Mouse (Mus musculus) spleen, adult 2 months (tissue): ENCODE measurements around the gene Gatad2b.

Experiments used
- CTCF ChIP-seq: fragments of 200-500 bp; IDR thresholded peaks from 2 replicates; pipeline ENCODE4 v1.5.1; 2011; ENCODE audit warnings: mild to moderate bottlenecking, inconsistent platforms; ENCODE audit not compliant: insufficient read depth, insufficient read length, insufficient replicate concordance; ENCODE audit errors: extremely low read depth
- POLR2A ChIP-seq: fragments of 200-500 bp; IDR thresholded peaks from 2 replicates; pipeline ENCODE4 v1.6.1; 2011; ENCODE audit warnings: low read depth, low read length, inconsistent platforms

- TF ChIP-seq CTCF (no peak), POLR2A (no peak)
Observed at GRCm38 (mm10) chr3:90268190-90268589, 24.8 kb upstream of the Gatad2b start.
